Comparison of ENCODE assay signal across 8 mouse cellular contexts in genomic region chr11:53770125-53770791, GRCm38 (mm10). TPM values are rescaled to one million over a fixed set of nuclear protein-coding genes. Genes with fewer than 3 reads are reported as not detected.
DNase-seq lines count a peak whose midpoint lies in the region; ATAC-seq and TF ChIP-seq lines count a peak whose summit lies in the region.

No protein-coding gene starts in this region.

- H3K27ac ChIP-seq in CH12.LX (ENCODE audit: insufficient read depth, low read depth): peak overlapping the region; percentile 93
- peak overlapping the region; percentile 99 for H3K27ac ChIP-seq in bone marrow, adult 2 months (ENCODE audit: control insufficient read depth, insufficient read depth, low read depth, low read length, poor library complexity)
- H3K27ac ChIP-seq in forebrain, embryonic 11.5 days (ENCODE audit: low read depth, low read length): no peak overlapping the region
- peak overlapping the region; percentile 88 for H3K27ac ChIP-seq in lung, embryonic 16.5 days (ENCODE audit: low read length)

- H3K36me3 ChIP-seq in CH12.LX (replicated peaks in 1 of 2; ENCODE audit: control insufficient read depth in 1 of 2, insufficient read depth in 1 of 2, low read length in 1 of 2): peaks cover 38 to 42% of the 10 kb centered on the region in 2 experiments
- H3K36me3 ChIP-seq in forebrain, embryonic 11.5 days (ENCODE audit: control insufficient read depth, insufficient read depth, low read length): no peaks in the 10 kb centered on the region
- H3K36me3 ChIP-seq in lung, embryonic 16.5 days (ENCODE audit: control insufficient read depth, insufficient read depth, low read length): peaks cover 2% of the 10 kb centered on the region; the same call in 1 of the 2 replicates

- peak; percentile 76 for ATAC-seq in forebrain, embryonic 11.5 days (replicated peaks; ENCODE audit: low FRiP score)
- ATAC-seq in lung, embryonic 16.5 days (ENCODE audit: low read depth): peak; percentile 93

- no peaks in the 10 kb centered on the region for H3K9me3 ChIP-seq in CH12.LX (replicated peaks; ENCODE audit: low read length)
- no peaks in the 10 kb centered on the region for H3K9me3 ChIP-seq in forebrain, embryonic 11.5 days (ENCODE audit: control insufficient read depth, low read length)
- H3K9me3 ChIP-seq in lung, embryonic 16.5 days (ENCODE audit: control insufficient read depth, low read length): no peaks in the 10 kb centered on the region

- no peak for TF ChIP-seq EP300 in CH12.LX (IDR thresholded peaks at IDR 0.05; ENCODE audit: low read length)

- peaks cover 49% of the 10 kb centered on the region for H3K79me2 ChIP-seq in CH12.LX (replicated peaks; ENCODE audit: control insufficient read depth, extremely low read depth, insufficient read depth, poor library complexity, severe bottlenecking)

- peak in 1 of 2 experiments; percentile 37; a peak in 2 of 4 replicates for TF ChIP-seq CTCF in CH12.LX (conservative IDR thresholded peaks at IDR 0.05 in 1 of 2, IDR thresholded peaks at IDR 0.05 in 1 of 2; ENCODE audit: low read depth in 2 of 2, low read length in 2 of 2)
- TF ChIP-seq CTCF in bone marrow, adult 2 months (IDR thresholded peaks at IDR 0.05; ENCODE audit: control insufficient read depth, insufficient read depth, low read length): no peak

- TF ChIP-seq RAD21 in CH12.LX (IDR thresholded peaks at IDR 0.05; ENCODE audit: low read depth, low read length): no peak

- dilution Hi-C loops in CH12.LX (cut with MboI; ENCODE audit: extremely low pct_ligation_motif_present, extremely low pct_unique_long_range_greater_than_20kb, low sequenced_read_pairs): no loop called here

- DNase-seq in CH12.LX (ENCODE audit: extremely low read depth): peak; percentile 53
- peak; percentile 79 for DNase-seq in forebrain, embryonic 11.5 days (ENCODE audit: low spot score)
- peak; percentile 87 to 88 for DNase-seq in heart, postnatal 14 days
- DNase-seq in kidney, postnatal 4 days: peak; percentile 84 to 92
- peak; percentile 68 for DNase-seq in ovary, postnatal 14 days (ENCODE audit: low spot score)
- peak; percentile 65 to 66 for DNase-seq in thymus, postnatal 10 days (ENCODE audit: low spot score in 2 of 2)

- intact Hi-C loops in heart, postnatal 14 days (cut with DNase I): loop anchor here (2.0 kb wide), 1 partner anchor 15 kb away; no protein-coding TSS in a partner anchor

- peak overlapping the region; percentile 68 for H3K4me2 ChIP-seq in CH12.LX (ENCODE audit: insufficient read depth, low read depth, poor library complexity, severe bottlenecking)
- H3K4me2 ChIP-seq in forebrain, embryonic 11.5 days (ENCODE audit: low read depth, low read length, severe bottlenecking): peak overlapping the region; percentile 94
- H3K4me2 ChIP-seq in lung, embryonic 16.5 days (ENCODE audit: low read depth, low read length): peak overlapping the region; percentile 61

- peak overlapping the region; percentile 77 to 98 (median 93) for H3K4me3 ChIP-seq in CH12.LX (replicated peaks in 1 of 3; ENCODE audit: low read depth in 2 of 3, low read length in 2 of 3, poor library complexity in 1 of 3)
- H3K4me3 ChIP-seq in bone marrow, adult 2 months (replicated peaks; ENCODE audit: control insufficient read depth, low read depth, low read length): peak overlapping the region; percentile 98
- H3K4me3 ChIP-seq in forebrain, embryonic 11.5 days (ENCODE audit: low read depth, low read length): peak overlapping the region; percentile 65
- H3K4me3 ChIP-seq in lung, embryonic 16.5 days (ENCODE audit: low read length): peak overlapping the region; percentile 83

- WGBS in bone marrow, adult 2 months: under 1% methylated on average over 75 of the region's 75 CpGs
- under 1% methylated on average over 75 of the region's 75 CpGs for WGBS in forebrain, embryonic 11.5 days
- WGBS in lung, embryonic 16.5 days: 0% methylated on average over 75 of the region's 75 CpGs

- no peaks in the 10 kb centered on the region for H3K27me3 ChIP-seq in CH12.LX (replicated peaks)
- peaks cover 5% of the 10 kb centered on the region; the same call in 1 of the 2 replicates for H3K27me3 ChIP-seq in forebrain, embryonic 11.5 days (ENCODE audit: control insufficient read depth, insufficient read depth, low read length)
- H3K27me3 ChIP-seq in lung, embryonic 16.5 days (ENCODE audit: control insufficient read depth, insufficient read depth, low read depth, low read length): no peaks in the 10 kb centered on the region

- peak overlapping the region; percentile 78 for H3K9ac ChIP-seq in CH12.LX (ENCODE audit: insufficient read depth, low read depth)
- H3K9ac ChIP-seq in forebrain, embryonic 11.5 days (ENCODE audit: low read length): peak overlapping the region; percentile 64
- H3K9ac ChIP-seq in lung, embryonic 16.5 days (ENCODE audit: low read length): peak overlapping the region; percentile 86

- no peak; the same call in 1 of the 2 replicates for TF ChIP-seq POLR2A in CH12.LX (IDR thresholded peaks at IDR 0.05; ENCODE audit: low read depth, low read length)
- no peak; the same call in 1 of the 2 replicates for TF ChIP-seq POLR2A in bone marrow, adult 2 months (IDR thresholded peaks at IDR 0.05; ENCODE audit: borderline replicate concordance, control insufficient read depth, low read depth, low read length)

- peaks cover 31 to 76% of the 10 kb centered on the region in 2 experiments for H3K4me1 ChIP-seq in CH12.LX (ENCODE audit: control insufficient read depth in 1 of 2, insufficient read depth in 2 of 2)
- H3K4me1 ChIP-seq in bone marrow, adult 2 months (ENCODE audit: control insufficient read depth, insufficient read depth, low read length): peaks cover 4% of the 10 kb centered on the region
- H3K4me1 ChIP-seq in forebrain, embryonic 11.5 days (replicated peaks; ENCODE audit: control insufficient read depth, insufficient read depth, low read length): peaks cover 3% of the 10 kb centered on the region; the same call in 1 of the 2 replicates
- H3K4me1 ChIP-seq in lung, embryonic 16.5 days (replicated peaks; ENCODE audit: control insufficient read depth, insufficient read depth, low read length): peaks cover 12% of the 10 kb centered on the region

- in situ Hi-C loops in CH12.LX (cut with MboI; ENCODE audit: low pct_ligation_motif_present, low pct_unique_long_range_greater_than_20kb, low sequenced_read_pairs): no loop called here

TF ChIP-seq in CH12.LX, 34 proteins besides CTCF, POLR2A, EP300 and RAD21 (continues in another document):
- TF ChIP-seq MAX (IDR thresholded peaks at IDR 0.05; ENCODE audit: low read length) (no peak), ZMIZ1 (IDR thresholded peaks at IDR 0.05; ENCODE audit: low read depth, low read length) (0 out of 2 replicates have a peak, but pooled peaks have one; percentile 34), ZC3H11A (IDR thresholded peaks at IDR 0.05; ENCODE audit: low read depth, low read length) (no peak), CHD1 (IDR thresholded peaks at IDR 0.05; ENCODE audit: low read depth, low read length) (peak; percentile 85), ZKSCAN1 (IDR thresholded peaks at IDR 0.05; ENCODE audit: borderline replicate concordance, low read depth, low read length) (no peak), ETS1 (conservative IDR thresholded peaks at IDR 0.05; ENCODE audit: low read depth, low read length) (no peak), BHLHE40 (IDR thresholded peaks at IDR 0.05; ENCODE audit: low read depth, low read length) (peak; percentile 67; the same call in 1 of the 2 replicates), USF1 (IDR thresholded peaks at IDR 0.05; ENCODE audit: low read depth, low read length) (no peak), MEF2A (IDR thresholded peaks at IDR 0.05; ENCODE audit: borderline replicate concordance, low read depth, low read length) (0 out of 2 replicates have a peak, but pooled peaks have one; percentile 6), MYC (IDR thresholded peaks at IDR 0.05; ENCODE audit: low read depth, low read length) (no peak), MAZ (IDR thresholded peaks at IDR 0.05; ENCODE audit: low read depth, low read length) (no peak), MAFK (IDR thresholded peaks at IDR 0.05; ENCODE audit: insufficient replicate concordance, low read length) (no peak), KAT2A (IDR thresholded peaks at IDR 0.05; ENCODE audit: insufficient replicate concordance, low read length) (no peak), MXI1 (IDR thresholded peaks at IDR 0.05; ENCODE audit: low read depth, low read length) (peak; percentile 66), NELFE (IDR thresholded peaks at IDR 0.05; ENCODE audit: low read depth, low read length) (no peak), IRF4 (IDR thresholded peaks at IDR 0.05; ENCODE audit: low read depth, low read length) (no peak), SIN3A (IDR thresholded peaks at IDR 0.05; ENCODE audit: low read length) (peak; percentile 92), RCOR1 (conservative IDR thresholded peaks at IDR 0.05; ENCODE audit: low read depth, low read length) (no peak; the same call in 1 of the 2 replicates)

RNA-seq across cellular contexts. Expression of gene Irf1, which starts 0.4 kb away (rescaled TPM):
- 46.4 and 64.9 TPM in 2 replicates for total RNA-seq in CH12.LX (2012; rRNA removed)
- 19.8 and 23.6 TPM in 2 replicates for total RNA-seq in CH12.LX (2014; rRNA removed)
- 17.8 and 18.2 TPM in 2 replicates for polyA plus RNA-seq in CH12.LX (2012; ENCODE audit: insufficient read length, low read depth)
- 23.0 and 35.5 TPM in 2 replicates for polyA plus RNA-seq in bone marrow, adult 2 months (2011; ENCODE audit: insufficient read depth, insufficient read length, low replicate concordance, missing spikeins)
- polyA plus RNA-seq in forebrain, embryonic 11.5 days (2014; fragmentation: Nextera tagmentation; extraction: Ambion mirVana): 4.0 and 4.3 TPM in 2 replicates
- 10 to 100 TPM; 18.4 to 19.5 TPM for total RNA-seq in heart, postnatal 14 days (2021)
- polyA plus RNA-seq in lung, embryonic 16.5 days (2015; fragmentation: Nextera tagmentation; extraction: Ambion mirVana): 29.7 and 33.9 TPM in 2 replicates

RNA-seq across cellular contexts. Expression of gene Gm17334, which starts 2.7 kb away (rescaled TPM):
- total RNA-seq in CH12.LX (2012; rRNA removed) (0.71 and 0.72 TPM in 2 replicates), CH12.LX (2014; rRNA removed) (not detected in 2 replicates)
- 0.47 and 0.57 TPM in 2 replicates for polyA plus RNA-seq in CH12.LX (2012; ENCODE audit: insufficient read length, low read depth)
- not detected in 2 replicates for polyA plus RNA-seq in bone marrow, adult 2 months (2011; ENCODE audit: insufficient read depth, insufficient read length, low replicate concordance, missing spikeins)
- not detected in 2 replicates for polyA plus RNA-seq in forebrain, embryonic 11.5 days (2014; fragmentation: Nextera tagmentation; extraction: Ambion mirVana)
- not detected for total RNA-seq in heart, postnatal 14 days (2021)
- 0.24 and 0.39 TPM in 2 replicates for polyA plus RNA-seq in lung, embryonic 16.5 days (2015; fragmentation: Nextera tagmentation; extraction: Ambion mirVana)

RNA-seq across cellular contexts. Expression of gene Il5, which starts 49.7 kb away (rescaled TPM):
- not detected in 2 replicates for total RNA-seq in CH12.LX (2012; rRNA removed)
- total RNA-seq in CH12.LX (2014; rRNA removed): not detected in 2 replicates
- not detected in 2 replicates for polyA plus RNA-seq in CH12.LX (2012; ENCODE audit: insufficient read length, low read depth)
- polyA plus RNA-seq in bone marrow, adult 2 months (2011; ENCODE audit: insufficient read depth, insufficient read length, low replicate concordance, missing spikeins): not detected in 2 replicates
- not detected in 2 replicates for polyA plus RNA-seq in forebrain, embryonic 11.5 days (2014; fragmentation: Nextera tagmentation; extraction: Ambion mirVana)
- total RNA-seq in heart, postnatal 14 days (2021): not detected
- polyA plus RNA-seq in lung, embryonic 16.5 days (2015; fragmentation: Nextera tagmentation; extraction: Ambion mirVana): not detected in 2 replicates
